Mouse (Mus musculus) midbrain, embryonic 14.5 days (tissue): ENCODE data around the gene Ncoa5. TPM values are rescaled to one million over a fixed set of nuclear protein-coding genes. Genes with fewer than 3 reads are reported as not detected.
A peak's percentile ranks its signal among the peaks of the same experiment; 100 is the strongest.

Experiments used
- ATAC-seq: fragments of 200-750 bp; cut with Nextera tagmentation; 2 replicates; pipeline ENCODE4 v1.8.0; 2017; ENCODE audit warnings: moderate number of reproducible peaks, moderate library complexity; ENCODE audit not compliant: low FRiP score, low TSS enrichment
- DNase-seq: peaks from one replicate; pipeline ENCODE4 v3.0.0-alpha.2; 2015
- H3K27ac ChIP-seq: fragments of 300-500 bp; sonication (generic); replicated peaks from 2 replicates; pipeline ENCODE4 v1.5.1; 2014; ENCODE audit warnings: mild to moderate bottlenecking, low read depth, low read length, moderate library complexity
- H3K27me3 ChIP-seq: fragments of 300-500 bp; sonication (generic); 2 replicates; pipeline ENCODE4 v1.6.1; 2014; ENCODE audit warnings: low read length, control low read depth, mixed read lengths; ENCODE audit not compliant: control insufficient read depth, insufficient read depth
- H3K36me3 ChIP-seq: fragments of 300-500 bp; sonication (generic); 2 replicates; pipeline ENCODE4 v1.6.1; 2014; ENCODE audit warnings: low read length, control low read depth; ENCODE audit not compliant: control insufficient read depth, insufficient read depth
- H3K4me1 ChIP-seq: fragments of 300-500 bp; sonication (generic); 2 replicates; pipeline ENCODE4 v1.6.1; 2014; ENCODE audit warnings: mild to moderate bottlenecking, antibody characterized with exemption, low read length, control low read depth; ENCODE audit not compliant: control insufficient read depth, insufficient read depth
- H3K4me2 ChIP-seq: fragments of 300-500 bp; sonication (generic); 2 replicates; pipeline ENCODE4 v1.6.1; 2014; ENCODE audit warnings: mild to moderate bottlenecking, low read length, moderate library complexity
- H3K4me3 ChIP-seq: fragments of 300-500 bp; sonication (generic); replicated peaks from 2 replicates; pipeline ENCODE4 v1.5.1; 2014; ENCODE audit warnings: low read depth, low read length
- H3K9ac ChIP-seq: fragments of 300-500 bp; sonication (generic); replicated peaks from 2 replicates; pipeline ENCODE4 v1.6.1; 2014; ENCODE audit warnings: mild to moderate bottlenecking, low read length, moderate library complexity
- H3K9me3 ChIP-seq: fragments of 300-500 bp; sonication (generic); 2 replicates; pipeline ENCODE4 v1.6.1; 2016; ENCODE audit warnings: low read length, control low read depth, mixed read lengths; ENCODE audit not compliant: control insufficient read depth
- WGBS: fragments of 180-500 bp; shearing (Covaris S2); extraction: QIAGEN DNeasy Blood & Tissue Kit; methylation state at CpG from one replicate; pipeline ENCODE4 v1.1.7; 2014; 5-methylcytosine and 5-hydroxymethylcytosine counted together
- polyA plus RNA-seq: library from polyadenylated mRNA; unstranded; fragments of >200 nt; fragmentation: Nextera tagmentation; extraction: Ambion mirVana; gene quantifications from 2 replicates; pipeline ENCODE4 v1.2.1, GENCODE M21; 2014

Ncoa5 gene
- polyA plus RNA-seq, 1 experiment from 2014 or later: 105 TPM

GRCm38 (mm10) chr2:164994659-164995428 is 39.8 kb downstream of the Ncoa5 start:
- Histone ChIP-seq H3K4me1 (peaks cover 13% of the 10 kb centered on the region), H3K9ac (no peak overlapping the region), H3K4me2 (no peak overlapping the region), H3K9me3 (no peaks in the 10 kb centered on the region), H3K4me3 (no peak overlapping the region), H3K27ac (no peak overlapping the region), H3K27me3 (0 out of 2 replicates have a peak, but pooled peaks cover 2% of the 10 kb centered on the region), H3K36me3 (peaks cover 43% of the 10 kb centered on the region)
- 54% methylated on average over 21 of the region's 21 CpGs for WGBS
- ATAC-seq (no peak), DNase-seq (no peak)

DNA sequence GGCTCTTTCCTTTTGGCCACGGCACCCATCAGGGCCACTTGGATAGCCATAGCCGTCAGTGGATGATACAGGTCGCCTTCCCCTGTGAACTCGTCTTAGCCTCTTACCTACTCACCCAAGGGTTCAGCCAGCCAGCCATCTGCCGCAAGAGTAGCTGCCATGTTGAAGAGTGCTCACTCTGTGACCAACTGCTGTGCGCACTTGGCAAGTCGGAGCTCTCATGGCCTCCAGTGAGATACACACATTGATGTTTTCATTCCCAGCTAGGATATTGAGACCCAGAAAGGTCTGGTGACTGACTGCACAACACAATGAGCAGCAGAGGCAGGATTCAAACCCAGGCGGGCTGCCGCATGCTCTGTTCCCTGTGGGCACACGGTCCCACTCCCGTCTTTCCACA is 40.5 kb downstream of the Ncoa5 start:
- ATAC-seq (no peak), DNase-seq (no peak)
- Histone ChIP-seq H3K9me3 (no peaks in the 10 kb centered on the region), H3K4me1 (peaks cover 13% of the 10 kb centered on the region), H3K9ac (no peak overlapping the region), H3K27ac (no peak overlapping the region), H3K36me3 (peaks cover 39% of the 10 kb centered on the region), H3K4me2 (no peak overlapping the region), H3K27me3 (0 out of 2 replicates have a peak, but pooled peaks cover 2% of the 10 kb centered on the region), H3K4me3 (no peak overlapping the region)
- WGBS: 91% methylated on average over 11 of the region's 11 CpGs

- Histone ChIP-seq H3K36me3 (peaks cover 35% of the 10 kb centered on the region), H3K4me1 (no peaks in the 10 kb centered on the region), H3K9ac (no peak overlapping the region), H3K4me3 (no peak overlapping the region), H3K9me3 (no peaks in the 10 kb centered on the region), H3K27me3 (no peaks in the 10 kb centered on the region), H3K27ac (no peak overlapping the region), H3K4me2 (no peak overlapping the region)
- DNase-seq (no peak), ATAC-seq (no peak)
- WGBS: 46% methylated on average over 10 of the region's 10 CpGs
Measured at GRCm38 (mm10) chr2:164991808-164992207, 42.9 kb downstream of the Ncoa5 start.

- no peak overlapping the region for H3K9ac ChIP-seq
- no peak for DNase-seq
- no peak overlapping the region for H3K4me2 ChIP-seq
- no peak for ATAC-seq
- H3K27me3 ChIP-seq: no peaks in the 10 kb centered on the region
- H3K4me3 ChIP-seq: no peak overlapping the region
- WGBS: 76% methylated on average over 3 of the region's 3 CpGs
- peaks cover 40% of the 10 kb centered on the region for H3K36me3 ChIP-seq
- no peak overlapping the region for H3K27ac ChIP-seq
- H3K4me1 ChIP-seq: no peaks in the 10 kb centered on the region
- H3K9me3 ChIP-seq: no peaks in the 10 kb centered on the region
Measured at GRCm38 (mm10) chr2:164991111-164991510, 43.6 kb downstream of the Ncoa5 start.

DNA sequence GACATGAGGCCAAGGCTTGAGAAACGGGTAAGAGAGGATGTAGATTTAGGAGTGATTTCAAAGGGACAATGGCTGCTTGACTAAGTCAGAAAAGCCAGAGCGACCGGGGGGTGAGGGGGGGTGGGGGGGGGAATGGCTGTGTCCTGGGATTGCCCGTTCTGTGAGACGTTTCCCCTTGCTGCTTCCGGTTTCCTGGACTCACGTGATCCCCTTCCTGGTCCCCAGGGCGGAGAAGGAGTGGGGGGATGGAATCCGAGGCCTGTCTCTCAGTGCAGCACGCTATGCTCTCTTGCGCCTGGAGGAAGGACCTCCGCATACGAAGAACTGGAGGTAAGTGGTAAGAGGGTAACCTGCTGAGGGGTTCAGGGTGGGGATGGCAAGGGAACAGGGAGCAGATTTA is 45.9 kb downstream of the Ncoa5 start:
- Histone ChIP-seq H3K9me3 (no peaks in the 10 kb centered on the region), H3K9ac (no peak overlapping the region), H3K4me1 (no peaks in the 10 kb centered on the region), H3K36me3 (peaks cover 32% of the 10 kb centered on the region), H3K27me3 (no peaks in the 10 kb centered on the region), H3K27ac (no peak overlapping the region), H3K4me3 (no peak overlapping the region), H3K4me2 (no peak overlapping the region)
- DNase-seq: no peak
- 69% methylated on average over 13 of the region's 13 CpGs for WGBS
- ATAC-seq: no peak

DNA sequence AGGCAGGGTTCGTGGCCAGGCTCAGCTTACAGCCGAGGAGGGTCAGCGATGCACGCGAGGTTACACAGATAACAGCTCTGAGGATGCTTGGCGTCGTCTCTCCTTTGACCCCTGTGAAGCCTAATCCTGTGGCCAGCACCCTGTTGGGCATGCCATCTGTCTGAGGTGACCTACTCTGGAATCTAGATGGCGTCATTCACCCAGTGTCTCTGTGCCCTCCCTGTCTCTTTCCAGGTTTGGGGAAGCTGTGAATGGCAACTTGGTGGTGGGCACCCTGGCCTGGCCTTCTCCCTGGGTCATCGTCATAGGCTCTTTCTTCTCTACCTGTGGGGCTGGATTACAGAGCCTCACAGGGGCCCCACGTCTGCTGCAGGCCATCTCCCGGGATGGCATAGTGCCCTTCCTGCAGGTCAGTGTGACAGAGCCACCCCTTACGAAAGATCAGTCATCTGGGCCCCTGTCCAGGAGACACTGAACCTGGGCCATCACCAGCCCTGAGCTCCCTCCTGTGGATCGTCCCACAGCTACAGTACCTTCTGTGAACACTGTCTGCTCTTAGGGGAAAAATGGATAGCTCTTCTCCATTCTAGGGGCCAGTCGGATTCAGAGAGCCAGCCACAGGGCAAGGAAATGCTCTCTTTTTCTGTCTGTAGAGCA is 48.2 kb downstream of the Ncoa5 start:
- Histone ChIP-seq H3K4me2 (no peak overlapping the region), H3K9me3 (no peaks in the 10 kb centered on the region), H3K27me3 (no peaks in the 10 kb centered on the region), H3K27ac (no peak overlapping the region), H3K9ac (no peak overlapping the region), H3K4me3 (no peak overlapping the region), H3K36me3 (peaks cover 52% of the 10 kb centered on the region), H3K4me1 (no peaks in the 10 kb centered on the region)
- WGBS: 69% methylated on average over 14 of the region's 14 CpGs
- DNase-seq: no peak
- ATAC-seq: no peak

DNA sequence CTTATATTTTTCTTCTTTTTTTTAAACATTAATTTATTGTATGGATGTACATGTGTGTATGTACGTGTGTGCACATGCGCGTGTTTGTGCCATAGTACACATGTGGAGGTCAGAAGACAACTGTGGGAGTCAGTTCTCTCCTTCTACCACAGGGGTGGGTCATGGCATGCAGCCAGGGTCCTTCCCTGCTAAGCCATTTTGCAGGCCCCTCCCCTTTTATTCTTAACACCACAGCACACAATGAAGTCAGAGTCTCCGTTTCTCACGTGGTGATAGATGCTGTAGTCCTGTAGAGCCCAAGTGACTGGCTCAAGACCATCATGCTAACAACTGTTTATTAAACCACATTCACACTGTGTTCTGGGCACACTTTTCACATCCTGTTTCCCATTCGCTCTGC is 48.7 kb downstream of the Ncoa5 start:
- Histone ChIP-seq H3K4me1 (no peaks in the 10 kb centered on the region), H3K27ac (no peak overlapping the region), H3K36me3 (peaks cover 53% of the 10 kb centered on the region), H3K9me3 (no peaks in the 10 kb centered on the region), H3K27me3 (no peaks in the 10 kb centered on the region), H3K9ac (no peak overlapping the region), H3K4me3 (no peak overlapping the region), H3K4me2 (no peak overlapping the region)
- ATAC-seq: no peak
- no peak for DNase-seq
- WGBS: 78% methylated on average over 6 of the region's 6 CpGs

DNA sequence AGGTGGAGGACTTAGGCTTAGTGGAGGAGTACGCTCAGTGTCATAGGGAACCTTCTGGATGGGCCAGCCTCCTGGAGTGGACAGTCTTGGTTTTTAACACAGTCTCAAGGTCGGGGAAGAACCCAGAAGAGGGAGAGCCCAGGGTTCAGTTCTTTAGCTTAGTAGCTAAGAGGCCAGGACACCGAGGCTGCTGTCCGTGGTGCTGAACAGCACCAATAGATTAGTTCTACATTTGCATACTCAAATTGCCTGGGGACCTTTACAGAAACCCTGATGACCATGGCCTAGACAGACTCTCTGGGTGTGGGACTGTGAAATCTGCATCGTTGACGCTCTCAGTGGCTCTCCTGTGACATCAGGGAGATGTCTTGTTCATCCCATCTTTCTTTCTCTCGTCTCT is 54.9 kb downstream of the Ncoa5 start:
- WGBS: 16% methylated on average over 7 of the region's 7 CpGs
- no peak overlapping the region for H3K4me2 ChIP-seq
- DNase-seq (peak; percentile 60), ATAC-seq (no peak)
- H3K9ac ChIP-seq: no peak overlapping the region
- peaks cover 32% of the 10 kb centered on the region for H3K36me3 ChIP-seq
- no peaks in the 10 kb centered on the region for H3K27me3 ChIP-seq
- H3K9me3 ChIP-seq: no peaks in the 10 kb centered on the region
- H3K27ac ChIP-seq: no peak overlapping the region
- 0 out of 2 replicates have a peak, but pooled peaks cover 3% of the 10 kb centered on the region for H3K4me1 ChIP-seq
- H3K4me3 ChIP-seq: no peak overlapping the region

- Histone ChIP-seq H3K4me3 (no peak overlapping the region), H3K9ac (no peak overlapping the region), H3K27ac (no peak overlapping the region), H3K36me3 (peaks cover 10% of the 10 kb centered on the region; the same call in 1 of the 2 replicates), H3K4me1 (peaks cover 17% of the 10 kb centered on the region), H3K27me3 (peaks cover 7% of the 10 kb centered on the region; the same call in 1 of the 2 replicates), H3K4me2 (no peak overlapping the region), H3K9me3 (no peaks in the 10 kb centered on the region)
- 79% methylated on average over 6 of the region's 6 CpGs for WGBS
- ATAC-seq (no peak), DNase-seq (no peak)
Measured at GRCm38 (mm10) chr2:164975611-164976010, 59.1 kb downstream of the Ncoa5 start.
